Mouse (Mus musculus): ENCODE measurements around the gene 4933421I07Rik. TPM values are rescaled to one million over a fixed set of nuclear protein-coding genes. Genes with fewer than 3 reads are reported as not detected.

The 4933421I07Rik gene
- polyA plus RNA-seq (2012; fragmentation: generic; extraction: Trizol), result not detected

GRCm38 (mm10) chr7:42447850-42448249, at the start of gene 4933421I07Rik:
Gene 4933421I07Rik, minus strand, starts transcription at chr7:42448120.
- Histone ChIP-seq H3K4me2 (ENCODE audit: low read depth) (no peak within 1 kb of the TSS), H3ac (ENCODE audit: control insufficient read depth, insufficient read length) (no peak within 1 kb of the TSS), H3K79me2 (ENCODE audit: control insufficient read depth, insufficient read depth) (no peaks in the 10 kb centered on the region), H3K36me3 (ENCODE audit: control insufficient read depth, insufficient read depth) (no peaks in the 10 kb centered on the region), H3K4me3 (no peak within 1 kb of the TSS), H3K27me3 (ENCODE audit: control insufficient read depth, insufficient read depth, insufficient read length) (no peaks in the 10 kb centered on the region)
- TF ChIP-seq CEBPB (IDR thresholded peaks at IDR 0.05; ENCODE audit: insufficient read depth, poor library complexity, severe bottlenecking), result no peak
- TF ChIP-seq POLR2AphosphoS2 (IDR thresholded peaks at IDR 0.05; ENCODE audit: insufficient read length, low read depth), result no peak
- TF ChIP-seq POLR2A (IDR thresholded peaks at IDR 0.05; ENCODE audit: insufficient read length, low read depth), result no peak
- TF ChIP-seq MAX (IDR thresholded peaks at IDR 0.05; ENCODE audit: low read depth), result no peak
- no peak for TF ChIP-seq SRF (IDR thresholded peaks at IDR 0.05; ENCODE audit: control insufficient read depth, insufficient read length, low read depth)
- no peak for TF ChIP-seq TCF3 (IDR thresholded peaks at IDR 0.05; ENCODE audit: insufficient read length, low read depth)
- TF ChIP-seq MYOG (IDR thresholded peaks at IDR 0.05; ENCODE audit: control insufficient read depth in 1 of 3, insufficient read depth in 1 of 3, insufficient read length in 2 of 3, low read depth in 2 of 3), result no peak
- TF ChIP-seq REST (IDR thresholded peaks at IDR 0.05; ENCODE audit: insufficient read depth, insufficient read length), result no peak
- TF ChIP-seq USF1 (IDR thresholded peaks at IDR 0.05; ENCODE audit: low read depth), result no peak
- TF ChIP-seq TCF12 (IDR thresholded peaks at IDR 0.05; ENCODE audit: insufficient read depth, poor library complexity, severe bottlenecking), result no peak
- no peak for TF ChIP-seq MYOD1 (IDR thresholded peaks at IDR 0.05; ENCODE audit: control insufficient read depth in 1 of 3, insufficient read length in 2 of 3, low read depth in 2 of 3)
- TF ChIP-seq E2F4 (IDR thresholded peaks at IDR 0.05; ENCODE audit: insufficient read depth), result no peak

- Histone ChIP-seq H3ac (ENCODE audit: control insufficient read depth, insufficient read length) (no peak overlapping the region), H3K4me3 (no peak overlapping the region), H3K4me2 (ENCODE audit: low read depth) (no peak overlapping the region), H3K79me2 (ENCODE audit: control insufficient read depth, insufficient read depth) (no peaks in the 10 kb centered on the region), H3K27me3 (ENCODE audit: control insufficient read depth, insufficient read depth, insufficient read length) (no peaks in the 10 kb centered on the region), H3K36me3 (ENCODE audit: control insufficient read depth, insufficient read depth) (no peaks in the 10 kb centered on the region)
- no peak for TF ChIP-seq REST (IDR thresholded peaks at IDR 0.05; ENCODE audit: insufficient read depth, insufficient read length)
- no peak for TF ChIP-seq MYOD1 (IDR thresholded peaks at IDR 0.05; ENCODE audit: control insufficient read depth in 1 of 3, insufficient read length in 2 of 3, low read depth in 2 of 3)
- no peak for TF ChIP-seq E2F4 (IDR thresholded peaks at IDR 0.05; ENCODE audit: insufficient read depth)
- no peak for TF ChIP-seq MYOG (IDR thresholded peaks at IDR 0.05; ENCODE audit: control insufficient read depth in 1 of 3, insufficient read depth in 1 of 3, insufficient read length in 2 of 3, low read depth in 2 of 3)
- no peak for TF ChIP-seq POLR2A (IDR thresholded peaks at IDR 0.05; ENCODE audit: insufficient read length, low read depth)
- no peak for TF ChIP-seq USF1 (IDR thresholded peaks at IDR 0.05; ENCODE audit: low read depth)
- TF ChIP-seq SRF (IDR thresholded peaks at IDR 0.05; ENCODE audit: control insufficient read depth, insufficient read length, low read depth), result no peak
- no peak for TF ChIP-seq POLR2AphosphoS2 (IDR thresholded peaks at IDR 0.05; ENCODE audit: insufficient read length, low read depth)
- TF ChIP-seq TCF12 (IDR thresholded peaks at IDR 0.05; ENCODE audit: insufficient read depth, poor library complexity, severe bottlenecking), result no peak
Measured at GRCm38 (mm10) chr7:42497356-42497755, 49.4 kb upstream of the 4933421I07Rik start.

DNA sequence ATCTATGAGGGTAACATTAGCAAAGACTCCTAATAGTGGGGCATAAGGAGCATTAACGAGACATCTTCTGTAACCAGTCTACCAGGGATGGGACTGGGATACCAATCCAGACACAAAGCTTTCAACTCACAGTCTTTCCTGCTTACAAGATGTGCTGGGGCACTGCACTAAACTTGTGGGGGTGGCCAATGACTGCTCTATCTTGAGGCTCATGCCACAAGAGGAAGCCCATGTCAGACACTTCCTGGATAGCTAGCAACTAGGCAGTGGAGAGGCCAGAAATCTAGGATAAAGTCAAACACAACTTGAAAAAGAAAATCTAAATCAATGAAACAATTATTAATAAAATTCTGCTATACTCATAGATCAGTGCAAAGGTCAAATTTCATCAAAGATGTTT, 48.3 kb upstream of the 4933421I07Rik start:
- TF ChIP-seq MYOG (IDR thresholded peaks at IDR 0.05; ENCODE audit: control insufficient read depth in 1 of 3, insufficient read depth in 1 of 3, insufficient read length in 2 of 3, low read depth in 2 of 3) (no peak), REST (IDR thresholded peaks at IDR 0.05; ENCODE audit: insufficient read depth, insufficient read length) (no peak)
- Histone ChIP-seq H3ac (ENCODE audit: control insufficient read depth, insufficient read length) (no peak overlapping the region), H3K79me2 (ENCODE audit: control insufficient read depth, insufficient read depth) (no peaks in the 10 kb centered on the region), H3K27me3 (ENCODE audit: control insufficient read depth, insufficient read depth, insufficient read length) (no peaks in the 10 kb centered on the region), H3K4me2 (ENCODE audit: low read depth) (no peak overlapping the region), H3K4me3 (no peak overlapping the region), H3K36me3 (ENCODE audit: control insufficient read depth, insufficient read depth) (no peaks in the 10 kb centered on the region)

DNA sequence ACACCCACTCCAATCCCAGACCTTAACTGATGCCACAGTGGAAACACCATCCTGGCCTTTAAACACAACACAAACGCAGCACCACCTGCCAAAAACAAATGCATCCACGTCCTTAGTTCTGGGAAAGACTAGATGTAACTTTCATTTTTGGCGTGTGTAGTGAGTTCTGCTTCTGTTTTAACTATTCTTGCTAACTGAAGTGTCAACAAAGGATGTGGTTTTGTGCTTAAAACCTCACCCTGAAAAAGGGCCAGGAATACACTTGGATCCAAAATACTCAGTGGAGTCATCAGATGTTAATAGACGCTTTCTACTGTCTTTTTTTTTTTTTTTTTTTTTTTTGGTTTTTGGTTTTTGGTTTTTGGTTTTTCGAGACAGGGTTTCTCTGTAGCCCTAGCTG, 42.9 kb upstream of the 4933421I07Rik start:
- no peak overlapping the region for H3ac ChIP-seq (ENCODE audit: control insufficient read depth, insufficient read length)
- no peaks in the 10 kb centered on the region for H3K79me2 ChIP-seq (ENCODE audit: control insufficient read depth, insufficient read depth)
- no peak overlapping the region for H3K4me3 ChIP-seq
- H3K27me3 ChIP-seq (ENCODE audit: control insufficient read depth, insufficient read depth, insufficient read length), result no peaks in the 10 kb centered on the region
- peaks cover 7% of the 10 kb centered on the region for H3K36me3 ChIP-seq (ENCODE audit: control insufficient read depth, insufficient read depth)
- H3K4me2 ChIP-seq (ENCODE audit: low read depth), result no peak overlapping the region
- TF ChIP-seq TCF12 (IDR thresholded peaks at IDR 0.05; ENCODE audit: insufficient read depth, poor library complexity, severe bottlenecking) (no peak), E2F4 (IDR thresholded peaks at IDR 0.05; ENCODE audit: insufficient read depth) (no peak), POLR2A (IDR thresholded peaks at IDR 0.05; ENCODE audit: insufficient read length, low read depth) (no peak), CEBPB (IDR thresholded peaks at IDR 0.05; ENCODE audit: insufficient read depth, poor library complexity, severe bottlenecking) (no peak), POLR2AphosphoS2 (IDR thresholded peaks at IDR 0.05; ENCODE audit: insufficient read length, low read depth) (no peak), SRF (IDR thresholded peaks at IDR 0.05; ENCODE audit: control insufficient read depth, insufficient read length, low read depth) (no peak), USF1 (IDR thresholded peaks at IDR 0.05; ENCODE audit: low read depth) (no peak), MYOD1 (IDR thresholded peaks at IDR 0.05; ENCODE audit: control insufficient read depth in 1 of 3, insufficient read length in 2 of 3, low read depth in 2 of 3) (no peak), MAX (IDR thresholded peaks at IDR 0.05; ENCODE audit: low read depth) (no peak), REST (IDR thresholded peaks at IDR 0.05; ENCODE audit: insufficient read depth, insufficient read length) (no peak), MYOG (IDR thresholded peaks at IDR 0.05; ENCODE audit: control insufficient read depth in 1 of 3, insufficient read depth in 1 of 3, insufficient read length in 2 of 3, low read depth in 2 of 3) (no peak)

DNA sequence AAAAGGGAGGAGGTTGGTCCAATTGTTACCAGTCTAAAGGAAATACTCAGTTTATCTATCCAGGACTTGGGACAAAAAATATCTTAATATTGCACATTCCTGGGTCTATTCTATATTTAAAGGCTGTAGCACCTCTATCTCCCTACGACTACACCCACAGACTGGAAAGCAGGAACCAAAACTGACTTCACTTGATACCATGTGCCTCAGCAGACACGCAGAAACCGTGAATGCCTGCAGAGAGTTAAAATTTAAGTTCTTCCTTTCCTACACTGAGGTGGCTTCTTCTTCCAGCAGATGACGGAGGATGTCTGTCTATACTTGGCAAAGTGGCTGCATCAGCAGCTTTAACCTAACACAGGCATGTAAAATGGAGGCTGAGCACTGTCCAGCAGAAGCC, 42.4 kb upstream of the 4933421I07Rik start:
- Histone ChIP-seq H3K27me3 (ENCODE audit: control insufficient read depth, insufficient read depth, insufficient read length) (no peaks in the 10 kb centered on the region), H3ac (ENCODE audit: control insufficient read depth, insufficient read length) (no peak overlapping the region), H3K4me2 (ENCODE audit: low read depth) (no peak overlapping the region), H3K36me3 (ENCODE audit: control insufficient read depth, insufficient read depth) (peaks cover 7% of the 10 kb centered on the region), H3K4me3 (no peak overlapping the region), H3K79me2 (ENCODE audit: control insufficient read depth, insufficient read depth) (no peaks in the 10 kb centered on the region)
- TF ChIP-seq POLR2A (IDR thresholded peaks at IDR 0.05; ENCODE audit: insufficient read length, low read depth), result no peak
- no peak for TF ChIP-seq E2F4 (IDR thresholded peaks at IDR 0.05; ENCODE audit: insufficient read depth)
- no peak for TF ChIP-seq TCF12 (IDR thresholded peaks at IDR 0.05; ENCODE audit: insufficient read depth, poor library complexity, severe bottlenecking)
- no peak for TF ChIP-seq MYOG (IDR thresholded peaks at IDR 0.05; ENCODE audit: control insufficient read depth in 1 of 3, insufficient read depth in 1 of 3, insufficient read length in 2 of 3, low read depth in 2 of 3)
- TF ChIP-seq MYOD1 (IDR thresholded peaks at IDR 0.05; ENCODE audit: control insufficient read depth in 1 of 3, insufficient read length in 2 of 3, low read depth in 2 of 3), result no peak
- TF ChIP-seq MAX (IDR thresholded peaks at IDR 0.05; ENCODE audit: low read depth), result no peak
- TF ChIP-seq USF1 (IDR thresholded peaks at IDR 0.05; ENCODE audit: low read depth), result no peak
- no peak for TF ChIP-seq CEBPB (IDR thresholded peaks at IDR 0.05; ENCODE audit: insufficient read depth, poor library complexity, severe bottlenecking)
- TF ChIP-seq SRF (IDR thresholded peaks at IDR 0.05; ENCODE audit: control insufficient read depth, insufficient read length, low read depth), result no peak
- no peak for TF ChIP-seq REST (IDR thresholded peaks at IDR 0.05; ENCODE audit: insufficient read depth, insufficient read length)
- TF ChIP-seq TCF3 (IDR thresholded peaks at IDR 0.05; ENCODE audit: insufficient read length, low read depth), result no peak
- no peak for TF ChIP-seq POLR2AphosphoS2 (IDR thresholded peaks at IDR 0.05; ENCODE audit: insufficient read length, low read depth)

Measured in myocyte (in vitro differentiated cells).